Mouse (Mus musculus): ENCODE data around the gene Prdm15.

GRCm38 (mm10) chr16:97875101-97875500, 23.5 kb upstream of the Prdm15 start:
- TF ChIP-seq CTCF (IDR thresholded peaks at IDR 0.05; ENCODE audit: insufficient read depth, low read length) = no peak
- no peak for TF ChIP-seq POLR2A (IDR thresholded peaks at IDR 0.05; ENCODE audit: borderline replicate concordance, extremely low read depth, low read depth, low read length)
